Mouse (Mus musculus) C2C12 (cell line): ENCODE measurements at regions not wholly inside any gene's neighbourhood (a gene's known extent, or its start where the extent isn't known, plus 50 kb on each side); places are given as distances from the start of the nearest gene placed in this dataset.

Source experiments
- CTCF ChIP-seq: IDR thresholded peaks from one replicate; pipeline ENCODE4 v1.5.1; 2011; ENCODE audit not compliant: control insufficient read depth, insufficient read depth, insufficient read length
- MYOD1 ChIP-seq: IDR thresholded peaks from one replicate; pipeline ENCODE4 v1.6.1; 2011; ENCODE audit warnings: low read depth; ENCODE audit not compliant: control insufficient read depth, insufficient read length
- MYOG ChIP-seq: IDR thresholded peaks from one replicate; pipeline ENCODE4 v1.6.1; 2011; ENCODE audit not compliant: control insufficient read depth, insufficient read length; ENCODE audit errors: extremely low read depth
- USF1 ChIP-seq: IDR thresholded peaks from one replicate; pipeline ENCODE4 v1.6.1; 2011; ENCODE audit warnings: low read depth, mild to moderate bottlenecking, control low read depth, moderate library complexity

DNA sequence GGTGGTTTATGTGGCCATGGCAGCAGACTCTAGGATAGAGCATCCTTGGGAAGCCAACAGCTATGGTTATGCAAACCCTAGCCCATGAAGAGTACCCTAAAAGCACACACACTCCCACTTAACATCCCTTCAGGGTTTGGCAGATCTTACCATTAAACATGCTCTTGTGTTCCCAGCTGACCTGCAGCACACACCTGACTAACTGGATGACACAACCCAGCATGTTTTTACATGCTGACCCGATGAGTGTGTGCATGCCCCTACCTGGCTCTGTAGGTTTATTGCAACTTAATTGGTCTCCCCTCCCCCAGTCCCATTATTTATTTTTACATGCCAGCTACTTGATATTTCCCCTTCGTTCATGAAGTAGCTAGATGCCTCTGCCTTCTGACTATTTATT, 339.0 kb downstream of the Bcor start:
- TF ChIP-seq CTCF (no peak), USF1 (no peak), MYOD1 (no peak), MYOG (no peak)
